Mouse (Mus musculus) right cerebral cortex, adult 2 months (tissue): Measurements from ENCODE around the gene Fam78b.

Experiments used
- DNase-seq, 2 experiments: peaks; one replicate each; pipeline ENCODE4 v3.0.0; 2021 to 2022; ENCODE audit warnings: low spot score in 2 of 2

The Fam78b gene

DNA sequence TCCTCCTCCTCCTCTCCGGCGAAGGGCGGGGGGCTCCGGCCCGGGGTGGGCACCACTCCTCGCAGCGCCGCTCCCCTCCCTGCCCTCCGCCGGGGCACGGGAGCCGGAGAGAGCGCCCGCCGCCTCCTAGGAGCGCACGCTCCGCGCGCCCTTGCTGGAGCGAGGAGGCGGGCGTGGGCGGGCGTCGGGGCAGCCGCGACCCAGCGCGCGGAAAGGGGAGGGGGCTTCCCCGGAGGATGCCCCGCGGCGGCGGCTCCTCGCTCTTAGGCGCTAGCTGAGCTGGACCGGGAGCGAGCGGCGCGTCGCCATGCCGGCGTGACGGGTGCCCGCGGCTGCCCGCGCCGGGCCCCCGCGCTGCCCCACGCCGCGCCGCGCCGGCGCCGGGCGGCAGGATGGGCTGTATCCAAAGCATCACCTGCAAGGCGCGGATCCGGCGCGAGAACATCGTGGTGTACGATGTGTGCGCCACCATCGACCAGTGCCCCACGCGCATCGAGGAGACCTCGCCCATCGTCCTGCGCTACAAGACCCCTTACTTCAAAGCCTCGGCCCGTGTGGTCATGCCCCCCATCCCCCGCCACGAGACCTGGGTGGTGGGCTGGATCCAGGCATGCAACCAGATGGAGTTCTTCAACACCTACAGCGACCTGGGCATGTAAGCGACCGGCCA lies at the start of gene Fam78b:
Gene Fam78b (plus strand): TSS at position 244 of the 670 bp plus-strand sequence.
- DNase-seq, result peak; percentile 56 to 59

DNA sequence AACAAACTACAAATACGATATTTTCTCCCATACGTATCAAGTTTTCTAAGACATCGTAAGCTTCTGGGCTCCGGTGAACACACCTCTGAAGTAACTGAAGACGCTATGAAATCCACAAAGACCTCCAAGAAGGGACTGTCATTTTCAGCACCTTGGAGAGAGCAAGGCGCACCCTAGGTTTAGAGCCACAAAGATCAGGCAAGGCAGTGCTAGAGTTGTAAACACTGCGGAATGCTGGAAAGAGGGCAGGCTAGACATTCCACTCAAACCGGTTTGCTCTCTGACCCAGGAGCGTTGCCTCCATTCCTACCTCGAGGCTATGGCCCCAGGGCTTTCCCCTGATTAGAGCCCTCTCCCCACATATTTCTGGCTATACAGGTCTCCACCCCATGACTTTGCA lies 36.7 kb upstream of the Fam78b start:
- no peak for DNase-seq

DNA sequence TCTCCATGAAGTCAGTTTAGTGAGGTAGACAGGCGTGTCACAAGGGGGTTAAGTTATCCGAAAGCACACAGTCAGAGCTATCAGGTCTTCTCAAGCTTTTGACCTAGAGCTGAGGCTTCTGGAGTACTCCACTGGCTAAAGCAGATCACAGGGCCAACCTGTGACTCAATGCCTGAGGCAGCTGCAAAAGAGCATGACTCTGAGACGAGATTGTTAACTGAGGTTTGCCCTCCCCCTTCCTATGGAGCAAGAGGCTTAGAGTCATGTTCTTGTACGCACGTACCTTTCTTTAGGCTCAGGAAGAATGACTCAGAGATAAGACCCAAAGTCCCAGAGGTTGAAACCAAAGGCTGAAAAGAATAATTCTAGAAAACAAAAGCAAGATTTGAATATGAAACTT lies 32.9 kb upstream of the Fam78b start:
- DNase-seq, result no peak

DNA sequence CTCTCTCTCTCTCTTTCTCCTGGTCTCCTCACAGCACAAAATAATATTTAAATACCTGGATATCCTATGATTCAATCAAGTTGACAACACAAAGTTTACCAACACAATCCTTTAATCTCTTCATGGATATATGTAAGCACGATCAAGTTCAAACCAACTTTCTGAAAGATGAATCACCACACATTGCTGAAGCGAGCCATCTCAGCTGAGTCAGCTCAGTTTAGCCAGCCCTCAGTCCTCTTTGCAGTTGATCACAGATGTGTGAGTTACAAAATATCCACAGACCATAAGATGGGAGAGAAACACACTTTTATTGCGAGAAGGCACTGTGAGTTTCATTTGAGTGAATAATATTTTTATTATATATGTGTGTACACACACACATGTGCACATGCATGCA lies 27.5 kb upstream of the Fam78b start:
- DNase-seq, result no peak

DNA sequence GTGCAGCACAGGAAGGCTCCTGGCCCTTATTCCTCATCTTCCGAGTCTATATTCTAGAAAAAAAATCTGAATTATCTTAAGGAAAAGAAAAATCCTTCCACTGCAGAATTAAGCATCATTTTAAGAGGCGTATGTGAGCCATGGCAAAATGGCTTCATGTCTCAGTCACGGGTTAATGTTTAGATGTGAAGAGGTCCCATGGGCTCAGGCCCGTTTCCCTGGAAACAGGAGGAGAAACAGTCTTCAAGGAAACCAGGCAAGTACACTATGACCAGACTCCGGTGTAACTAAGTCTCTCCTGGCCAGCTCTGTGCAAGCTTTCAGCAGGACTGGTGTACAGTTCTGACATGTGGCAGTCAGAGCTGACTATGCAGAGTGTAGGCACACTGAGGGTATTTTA lies 22.6 kb upstream of the Fam78b start:
- no peak for DNase-seq

DNA sequence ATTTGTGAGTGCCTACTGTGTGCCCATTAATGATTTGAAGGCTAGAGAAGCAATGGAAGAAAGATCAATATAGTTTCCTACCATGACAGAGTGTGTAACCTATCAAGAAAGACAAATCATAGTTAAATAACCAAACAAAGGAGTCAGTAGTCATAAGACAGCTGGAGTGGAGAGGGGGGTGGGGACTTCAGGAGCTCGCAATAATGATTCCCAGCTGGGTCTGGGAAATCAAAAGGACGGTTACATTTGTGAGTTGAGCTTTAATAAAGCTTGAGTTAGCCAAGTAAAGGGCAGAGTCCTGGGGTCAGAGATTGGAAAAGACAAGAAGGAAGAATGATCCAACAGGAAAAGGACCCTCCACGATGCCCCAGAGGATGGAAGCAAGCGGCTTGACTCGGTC lies 7.0 kb upstream of the Fam78b start:
- DNase-seq, result no peak

DNA sequence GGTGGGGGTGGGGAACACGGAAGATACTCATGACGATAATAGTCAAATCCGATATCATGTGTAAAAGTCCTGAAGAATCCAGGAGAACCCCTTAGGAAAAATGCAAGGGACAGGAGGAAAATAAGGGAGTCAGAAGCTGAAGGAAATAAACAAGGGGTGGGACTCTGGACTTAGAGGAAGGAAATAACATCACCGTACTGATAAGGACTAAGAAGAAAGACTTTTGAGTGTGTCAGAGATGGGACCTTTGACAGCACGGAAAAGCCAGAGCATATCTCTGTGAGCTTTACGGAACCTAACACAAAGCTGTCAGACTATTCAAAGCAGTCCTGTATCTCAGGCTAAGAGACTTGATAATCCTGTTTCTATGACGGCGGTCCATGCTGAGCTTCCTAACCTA lies 5.0 kb upstream of the Fam78b start:
- DNase-seq, result no peak

DNA sequence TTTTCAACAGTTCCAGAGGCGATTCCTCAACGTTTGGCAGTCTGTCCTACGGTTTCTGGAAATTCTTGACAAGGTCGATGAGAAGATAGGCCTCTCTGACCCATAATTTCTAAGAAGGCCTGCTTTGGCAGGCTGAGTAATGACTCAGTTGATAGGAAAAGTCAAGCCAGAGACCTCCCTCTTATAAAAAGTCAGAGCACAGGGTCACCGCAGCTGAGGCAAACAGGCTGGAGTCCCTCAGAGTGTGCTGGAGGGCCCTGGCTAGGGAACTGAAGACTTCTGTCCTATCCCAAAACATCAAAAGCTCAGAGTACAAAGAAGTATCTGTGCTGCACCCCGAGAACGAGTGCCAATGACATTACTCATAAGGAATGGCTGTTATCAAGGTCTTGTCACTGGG lies 4.4 kb upstream of the Fam78b start:
- no peak for DNase-seq

DNA sequence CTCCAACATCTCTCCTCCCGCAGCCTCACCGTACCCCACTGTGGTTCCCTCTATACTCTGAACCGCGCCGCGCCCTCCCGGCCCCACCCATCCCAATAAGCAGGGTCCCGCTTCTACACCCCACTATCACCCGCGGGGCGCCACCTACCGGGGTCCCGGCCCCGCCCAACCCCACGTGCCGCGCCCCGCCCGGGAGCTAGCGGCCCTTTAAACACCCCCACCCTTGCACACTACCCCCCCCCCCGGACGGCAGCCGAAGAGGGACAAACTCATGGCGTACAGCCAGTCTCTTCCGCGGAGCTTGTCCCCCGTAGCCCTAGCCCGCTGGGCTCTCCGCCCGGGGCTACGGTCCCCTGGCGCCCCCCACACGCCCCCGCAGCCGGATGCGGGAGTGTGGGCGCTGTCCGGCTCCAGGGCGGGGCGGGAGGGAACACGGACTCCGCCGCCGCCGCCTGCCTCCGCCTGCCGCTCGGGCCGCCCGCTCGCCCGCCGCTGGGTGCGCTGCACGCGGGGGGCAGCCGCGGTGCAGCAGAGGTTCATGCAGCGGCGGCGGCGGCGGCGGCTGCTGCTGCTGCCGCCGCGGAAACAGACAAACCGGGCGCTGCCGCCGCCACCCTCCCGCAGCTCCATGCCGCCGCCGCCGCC lies 566 bp upstream of the Fam78b start:
- DNase-seq, result peak; percentile 61 to 67

DNA sequence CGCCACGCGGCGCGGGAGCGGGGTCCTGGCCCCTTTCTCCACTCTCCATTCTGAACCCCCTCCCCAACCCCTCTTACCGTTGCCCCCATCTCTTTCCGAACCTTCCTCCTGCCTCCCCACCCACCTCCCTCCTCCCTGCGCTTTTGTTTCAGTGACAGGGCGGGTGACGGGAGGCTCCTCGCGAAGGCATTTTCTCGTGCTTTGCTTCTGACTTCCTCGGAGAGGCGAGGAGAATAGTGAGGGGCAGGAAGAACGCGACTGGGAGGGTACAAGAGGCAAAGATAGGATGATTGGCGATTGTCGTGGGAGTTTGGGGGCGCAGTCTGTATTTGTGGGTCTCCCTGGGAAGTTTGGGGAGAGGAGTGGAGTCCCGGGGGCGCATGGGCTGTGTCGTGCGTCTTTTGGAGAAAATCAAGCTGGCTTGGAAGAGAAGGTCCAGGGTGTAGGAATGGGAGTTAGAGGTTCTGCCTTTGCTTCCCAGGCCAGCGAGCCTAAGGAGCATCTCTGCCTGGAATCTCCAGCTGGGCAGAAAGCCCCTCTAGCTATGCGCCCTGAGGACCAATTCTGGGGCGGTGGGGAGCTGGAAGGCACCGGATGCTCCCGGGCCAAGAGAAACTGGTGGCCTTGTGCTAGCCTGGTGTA lies 748 bp downstream of the Fam78b start:
- peak; percentile 32 to 39 for DNase-seq

DNA sequence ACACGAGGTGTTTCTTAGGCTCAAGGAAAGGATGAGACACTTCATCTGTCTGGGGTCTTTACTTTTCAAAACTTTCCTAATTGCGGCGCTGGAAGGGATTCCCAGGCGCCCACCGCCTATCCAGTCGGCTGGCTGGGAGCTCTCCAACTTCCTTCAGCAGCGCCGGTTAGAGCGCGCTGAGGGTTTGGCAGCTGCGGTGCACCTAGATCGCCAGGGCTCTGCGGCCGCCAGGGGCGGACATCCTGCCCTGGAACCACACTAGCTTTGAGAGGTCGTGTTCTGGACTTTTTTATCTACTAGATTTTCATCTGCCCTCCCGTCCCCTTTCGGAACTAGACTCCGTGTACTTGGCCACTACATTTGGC lies 1.3 kb downstream of the Fam78b start:
- peak; percentile 30 to 44 for DNase-seq

DNA sequence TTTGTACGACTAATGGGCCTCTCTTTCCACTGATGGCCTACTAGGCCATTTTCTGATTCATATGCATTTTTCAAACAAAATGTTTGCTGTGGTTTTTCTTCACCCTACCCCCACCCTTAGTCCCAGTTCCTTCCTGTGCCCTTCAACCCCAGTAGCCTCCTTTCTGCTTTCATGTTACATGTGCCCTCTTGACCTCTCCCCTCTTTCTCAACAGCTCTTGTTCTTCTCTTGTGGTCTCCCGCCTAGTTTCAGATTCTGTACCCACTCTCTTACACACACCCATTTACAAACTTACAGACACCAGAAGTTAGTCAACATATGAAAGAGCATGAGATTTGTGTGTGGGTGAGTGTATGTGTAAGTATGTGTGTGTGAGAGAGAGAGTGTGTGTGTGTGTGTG lies 3.4 kb downstream of the Fam78b start:
- no peak for DNase-seq

DNA sequence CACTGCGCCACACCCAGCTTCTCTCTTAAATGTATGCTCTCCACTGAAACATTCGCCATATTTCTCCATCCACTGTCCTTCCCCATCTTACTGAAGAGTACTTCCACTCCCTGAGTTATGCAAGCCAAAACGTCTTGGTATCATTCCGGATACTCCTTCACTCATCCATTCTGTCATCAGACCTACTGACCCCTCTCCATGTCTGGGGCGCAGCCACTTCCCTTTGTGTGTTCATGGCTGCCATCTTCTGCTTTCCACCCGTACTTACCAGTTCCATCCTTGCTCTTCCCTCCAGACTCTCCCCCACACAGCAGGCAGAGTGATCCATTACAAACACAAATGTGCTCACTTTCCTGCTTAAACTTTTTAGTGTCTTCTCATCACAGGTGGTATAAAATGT lies 6.1 kb downstream of the Fam78b start:
- no peak for DNase-seq

DNA sequence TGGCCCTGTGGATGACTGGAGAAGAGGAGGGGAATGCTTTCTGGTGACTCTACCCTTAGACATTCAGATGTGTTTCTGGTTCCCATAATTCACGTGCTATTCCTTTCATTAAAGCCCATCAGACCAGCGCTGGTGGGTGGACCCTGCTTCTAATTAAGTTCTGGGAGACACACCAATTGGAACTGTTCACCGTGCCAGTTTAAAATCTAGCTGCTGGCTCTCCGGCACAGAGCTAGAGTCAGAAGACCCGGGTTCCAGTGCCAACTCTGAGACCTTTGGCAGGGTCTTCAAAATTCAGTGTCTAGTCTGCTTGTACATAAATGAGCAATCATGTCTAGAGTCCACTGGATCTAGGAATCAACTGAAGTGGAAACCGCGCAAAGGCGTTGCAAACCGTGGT lies 9.0 kb downstream of the Fam78b start:
- DNase-seq, result no peak

DNA sequence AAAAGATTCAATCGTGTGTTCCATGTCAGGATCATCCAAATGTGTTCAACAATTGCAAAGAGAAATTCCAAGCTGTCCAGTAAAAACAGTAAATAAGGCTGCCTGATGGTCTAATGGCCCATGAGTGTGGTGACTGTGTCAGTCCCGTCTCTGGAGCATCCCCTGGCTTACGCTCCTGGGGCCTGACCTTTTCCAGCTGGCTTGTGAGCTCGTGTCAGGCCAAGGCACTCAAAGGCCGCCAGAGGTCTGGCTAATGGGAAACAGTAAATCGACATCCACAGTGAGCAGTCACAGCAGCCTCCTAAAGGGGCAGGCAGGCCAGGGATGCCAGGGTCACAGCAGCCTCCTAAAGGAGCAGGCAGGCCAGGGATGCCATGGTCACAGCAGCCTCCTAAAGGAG lies 10.1 kb downstream of the Fam78b start:
- no peak for DNase-seq

DNA sequence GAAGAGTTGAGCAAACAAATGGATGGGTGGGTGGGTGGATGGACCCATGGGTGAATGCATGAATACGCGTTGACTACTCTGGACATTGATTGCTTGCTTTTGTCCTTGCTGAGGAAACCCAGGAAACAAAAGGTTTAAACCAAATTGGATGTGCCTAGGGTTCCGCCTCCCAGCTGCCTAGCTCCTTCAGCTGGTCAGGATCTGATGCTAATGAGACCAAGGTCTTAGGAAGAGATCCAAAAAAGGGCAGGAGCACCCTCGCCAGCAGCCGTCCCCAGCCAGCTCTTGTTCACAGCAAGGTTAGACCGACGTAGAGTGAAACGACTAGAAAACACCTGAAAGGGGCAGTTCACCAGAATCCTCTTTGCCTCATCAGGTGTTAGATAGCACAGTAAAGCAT lies 11.4 kb downstream of the Fam78b start:
- DNase-seq, result no peak

DNA sequence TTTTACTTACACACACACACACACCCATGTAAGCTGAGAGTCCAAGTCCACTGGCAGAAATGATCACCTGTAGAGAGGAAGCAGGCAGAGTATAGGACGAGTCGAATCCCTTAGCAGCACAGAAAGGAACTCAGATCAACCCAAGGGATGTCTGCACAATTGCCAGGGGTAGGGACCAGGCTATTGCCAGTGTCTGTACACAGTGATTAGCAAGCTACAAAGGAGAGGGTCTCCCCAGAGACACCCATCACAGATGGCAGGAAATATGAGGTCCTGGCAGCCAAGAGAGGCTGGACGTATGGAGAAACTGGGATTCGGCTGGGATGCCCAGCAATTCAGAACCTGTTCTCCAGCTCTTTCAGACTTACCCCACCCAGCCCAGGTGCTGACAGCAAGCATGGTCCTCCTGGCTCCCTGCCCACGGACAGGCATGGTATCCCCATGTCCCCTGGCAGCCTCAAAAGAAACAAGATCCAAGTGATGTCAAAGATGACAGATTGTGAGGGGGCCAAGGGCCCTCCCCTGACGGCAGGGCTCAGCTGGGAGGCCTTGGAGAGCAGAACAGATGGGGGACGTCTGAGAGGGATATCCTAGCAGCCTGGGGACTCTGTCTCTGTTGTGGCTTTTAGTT lies 12.1 kb downstream of the Fam78b start:
- no peak for DNase-seq

DNA sequence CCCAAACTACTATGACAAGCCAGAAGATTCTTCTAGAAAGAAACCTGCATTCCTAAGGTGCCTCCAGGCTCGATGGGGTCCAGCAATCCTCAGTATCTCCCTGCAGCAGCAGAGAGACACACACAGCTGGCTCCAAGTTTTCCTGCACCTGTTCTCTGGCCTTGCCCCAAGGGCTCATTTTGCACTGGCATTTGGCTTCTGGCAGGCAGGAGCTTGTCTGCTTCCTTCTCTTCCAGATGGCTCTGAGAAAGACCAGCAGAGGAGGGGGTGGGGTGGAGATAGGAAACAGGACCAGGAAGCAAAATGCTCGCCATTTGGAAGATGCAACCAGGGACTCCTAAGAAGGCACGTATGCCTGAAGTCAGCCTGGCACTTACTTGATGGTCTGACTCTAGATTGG lies 15.1 kb downstream of the Fam78b start:
- DNase-seq, result no peak

DNA sequence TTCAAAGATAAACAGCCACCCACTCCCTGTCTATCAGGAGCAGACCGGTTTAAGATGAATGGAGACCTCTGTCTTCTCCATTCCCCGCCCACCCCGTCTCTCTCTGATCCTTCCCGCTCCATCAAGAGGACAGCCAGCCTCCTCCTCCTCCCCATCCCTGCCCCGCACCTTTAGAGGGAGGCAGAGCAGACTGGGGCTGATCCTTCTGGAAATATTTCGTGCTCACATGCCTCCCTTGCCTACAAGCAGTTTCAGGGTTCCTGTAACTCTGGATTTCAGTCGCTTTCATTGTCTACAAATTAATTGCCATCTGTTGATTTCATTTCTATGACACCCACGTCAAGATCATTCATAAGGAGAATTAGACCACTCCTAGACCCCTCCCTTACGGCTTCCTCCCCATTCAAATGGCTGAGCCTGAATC lies 20.8 kb downstream of the Fam78b start:
- DNase-seq, result no peak

DNA sequence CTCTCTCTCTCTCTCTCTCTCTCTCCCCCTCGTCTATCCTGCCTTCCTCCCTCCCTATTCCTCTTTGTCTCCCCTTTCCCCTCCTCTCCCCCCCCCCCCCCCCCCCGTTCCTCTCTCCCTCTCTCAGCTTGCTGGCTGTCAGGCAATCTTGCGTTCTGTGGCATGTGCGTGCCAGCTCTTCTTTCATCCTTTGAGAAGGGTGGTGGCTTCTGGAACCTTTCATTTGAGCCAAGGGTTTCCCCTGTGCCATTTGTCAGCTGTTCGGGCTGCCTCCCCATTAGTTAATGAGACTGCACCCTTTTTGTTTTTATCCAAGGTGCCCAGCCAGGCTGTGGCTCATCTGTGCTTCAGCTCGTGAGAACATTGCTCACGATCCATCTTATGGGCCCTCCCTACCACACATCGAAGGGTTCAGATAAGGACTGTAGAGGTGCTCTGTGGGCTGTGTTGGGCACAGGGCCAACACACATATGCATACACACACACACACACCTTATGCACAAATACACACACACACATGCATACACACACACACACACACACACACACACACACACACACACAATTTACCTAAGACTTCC lies 21.4 kb downstream of the Fam78b start:
- DNase-seq, result no peak

DNA sequence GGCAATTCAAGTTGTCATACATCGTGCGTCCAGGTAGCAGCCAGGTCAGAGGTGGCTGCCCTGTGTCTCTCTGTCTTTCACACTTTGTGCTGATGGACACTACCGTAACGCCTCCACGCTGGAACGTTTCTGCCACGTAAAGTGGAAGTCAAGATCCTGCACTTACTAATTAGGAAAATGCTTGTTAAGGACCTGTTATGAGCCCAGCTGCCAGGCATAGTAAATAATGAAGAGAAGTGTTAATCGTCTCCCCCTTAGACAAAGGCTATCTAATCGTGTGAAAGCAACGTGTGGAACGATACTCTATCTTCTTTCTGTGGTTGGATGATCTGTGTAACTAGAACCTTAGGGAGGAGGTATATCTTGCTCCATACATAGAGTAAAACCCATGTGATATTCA lies 22.6 kb downstream of the Fam78b start:
- DNase-seq, result no peak

DNA sequence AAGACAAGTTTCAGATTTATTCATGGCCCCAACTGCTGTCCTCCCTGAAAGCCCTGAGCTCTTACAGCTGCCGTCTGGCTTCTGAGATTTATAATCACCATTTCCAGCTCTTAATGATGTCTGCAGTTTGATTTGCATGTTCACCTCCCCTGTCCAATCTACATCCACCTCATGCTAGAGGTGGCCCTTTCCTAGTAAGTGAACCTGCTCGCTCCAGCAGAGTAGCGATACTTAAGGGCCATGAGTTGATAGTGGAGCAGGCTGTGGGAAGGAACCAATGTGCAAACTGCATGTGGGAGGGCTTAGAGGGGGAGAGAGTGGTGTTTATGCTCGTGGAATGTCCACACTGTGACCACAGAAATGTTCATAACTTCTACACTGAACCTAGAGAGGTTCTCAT lies 23.7 kb downstream of the Fam78b start:
- no peak for DNase-seq
